Mouse (Mus musculus): Measurements from ENCODE around the gene Myo15b. TPM values are rescaled to one million over a fixed set of nuclear protein-coding genes. Genes with fewer than 3 reads are reported as not detected.

The Myo15b gene
- total and polyA plus RNA-seq, 3 experiments = 0.16 to 0.35 TPM; not detected in 1

DNA sequence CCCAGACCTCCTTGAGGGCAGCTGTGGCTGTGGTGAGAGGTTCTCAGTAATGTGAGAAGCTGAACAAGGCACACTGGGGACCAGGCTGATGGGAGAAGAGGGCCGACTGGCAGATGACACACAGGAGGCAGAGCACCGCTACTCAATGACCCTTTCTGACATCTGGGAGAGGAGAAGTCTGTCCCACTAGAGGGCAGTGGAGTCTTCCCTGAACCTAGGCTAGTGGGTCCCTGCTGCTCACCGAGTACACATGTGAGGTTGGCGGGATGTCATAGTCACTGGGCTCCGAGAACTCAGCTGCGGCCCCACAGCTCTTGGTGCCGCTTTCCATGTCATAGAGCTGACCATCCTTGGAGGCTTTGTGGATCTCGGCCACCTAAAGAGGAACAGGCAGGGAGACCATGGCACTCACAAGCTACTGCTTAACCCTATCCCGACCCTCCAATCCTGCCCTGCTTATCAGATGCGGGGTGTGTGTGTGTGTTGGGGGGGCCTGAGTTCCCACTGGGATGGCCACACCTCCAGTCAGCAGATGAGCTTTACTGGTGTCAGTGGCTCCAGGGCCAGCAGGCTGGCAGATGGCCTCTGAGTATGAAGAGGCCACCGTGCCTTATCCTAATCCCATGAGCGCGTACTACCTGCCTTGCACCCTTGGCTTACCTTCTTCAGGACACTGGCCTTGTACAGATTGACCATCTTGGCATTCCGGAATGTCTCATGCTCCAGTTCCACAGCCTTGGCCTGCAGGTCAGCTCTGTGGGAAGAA is 36.7 kb downstream of the Myo15b start:
- Histone ChIP-seq H3K9me3 (replicated peaks) (no peaks in the 10 kb centered on the region), H3K4me1 (ENCODE audit: insufficient read depth, low read depth, low read length) (peaks cover 29% of the 10 kb centered on the region), H3K27me3 (ENCODE audit: insufficient read depth, low read length) (peaks cover 2% of the 10 kb centered on the region; the same call in 1 of the 2 replicates), H3K4me3 (ENCODE audit: low read depth, low read length) (no peak overlapping the region), H3K36me3 (replicated peaks) (peaks cover 77% of the 10 kb centered on the region)
- TF ChIP-seq CTCF (IDR thresholded peaks at IDR 0.05; ENCODE audit: low read depth, low read length) (no peak), GATA2 (IDR thresholded peaks at IDR 0.05; ENCODE audit: borderline replicate concordance, low read depth, low read length) (no peak), TAL1 (conservative IDR thresholded peaks at IDR 0.05; ENCODE audit: low read depth, low read length) (no peak), GATA1 (IDR thresholded peaks at IDR 0.05; ENCODE audit: borderline replicate concordance, low read length) (no peak), POLR2AphosphoS5 (IDR thresholded peaks at IDR 0.05; ENCODE audit: insufficient replicate concordance, low read depth, low read length) (no peak)
- DNase-seq (ENCODE audit: low spot score) = no peak
- no peak for ATAC-seq (ENCODE audit: extremely low read depth, insufficient number of reproducible peaks, low FRiP score, poor library complexity, severe bottlenecking)

DNA sequence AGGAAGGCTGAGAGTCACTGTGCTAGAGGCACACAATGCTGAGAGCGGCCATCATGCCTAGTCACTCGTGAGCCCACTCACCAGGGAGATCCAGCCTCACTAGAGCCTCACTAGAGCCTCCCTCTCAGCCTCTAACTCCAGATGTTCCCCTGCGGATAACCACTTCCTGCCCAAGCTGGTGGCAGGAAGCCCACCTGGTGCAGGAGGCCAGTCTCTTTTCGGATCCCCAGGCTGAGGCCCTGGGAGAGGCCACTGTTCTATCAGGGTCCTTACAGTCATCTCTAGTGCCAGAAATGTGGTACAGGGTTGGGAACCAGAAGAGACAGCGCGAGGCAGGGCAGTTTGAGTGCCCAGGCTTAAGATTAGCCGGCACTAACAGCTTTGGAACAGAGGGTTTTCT is 40.2 kb downstream of the Myo15b start:
- Histone ChIP-seq H3K9me3 (replicated peaks) (no peaks in the 10 kb centered on the region), H3K4me1 (ENCODE audit: insufficient read depth, low read depth, low read length) (peaks cover 63% of the 10 kb centered on the region), H3K27me3 (ENCODE audit: insufficient read depth, low read length) (no peaks in the 10 kb centered on the region), H3K4me3 (ENCODE audit: low read depth, low read length) (peak overlapping the region; percentile 15; the same call in 1 of the 2 replicates), H3K36me3 (replicated peaks) (peaks cover 81% of the 10 kb centered on the region)
- DNase-seq (ENCODE audit: low spot score) (no peak), ATAC-seq (ENCODE audit: extremely low read depth, insufficient number of reproducible peaks, low FRiP score, poor library complexity, severe bottlenecking) (no peak)
- no peak for TF ChIP-seq GATA1 (IDR thresholded peaks at IDR 0.05; ENCODE audit: borderline replicate concordance, low read length)
- no peak for TF ChIP-seq CTCF (IDR thresholded peaks at IDR 0.05; ENCODE audit: low read depth, low read length)
- TF ChIP-seq GATA2 (IDR thresholded peaks at IDR 0.05; ENCODE audit: borderline replicate concordance, low read depth, low read length) = no peak
- no peak for TF ChIP-seq TAL1 (conservative IDR thresholded peaks at IDR 0.05; ENCODE audit: low read depth, low read length)
- no peak for TF ChIP-seq POLR2AphosphoS5 (IDR thresholded peaks at IDR 0.05; ENCODE audit: insufficient replicate concordance, low read depth, low read length)

DNA sequence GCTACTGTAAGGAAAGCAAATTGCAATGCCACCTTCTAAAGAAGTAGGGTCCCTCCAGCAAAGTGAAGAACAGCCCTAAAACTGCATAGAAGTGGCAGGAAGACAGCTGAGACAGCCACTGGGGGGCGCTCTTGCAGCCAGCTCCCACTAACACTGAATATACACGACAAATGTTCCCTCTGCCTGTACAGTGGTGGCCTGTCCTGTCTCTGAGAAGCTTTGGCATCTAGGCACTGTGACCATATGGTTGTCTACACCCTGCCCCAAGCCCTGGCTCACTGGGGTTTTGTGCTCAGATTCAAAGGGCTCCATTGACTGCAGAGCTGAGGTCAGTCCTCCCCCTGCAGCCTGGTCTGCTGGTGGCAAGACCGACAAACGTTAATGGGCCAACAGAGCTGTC is 40.7 kb downstream of the Myo15b start:
- peaks cover 67% of the 10 kb centered on the region for H3K4me1 ChIP-seq (ENCODE audit: insufficient read depth, low read depth, low read length)
- ATAC-seq (ENCODE audit: extremely low read depth, insufficient number of reproducible peaks, low FRiP score, poor library complexity, severe bottlenecking) = no peak
- no peaks in the 10 kb centered on the region for H3K27me3 ChIP-seq (ENCODE audit: insufficient read depth, low read length)
- no peak for TF ChIP-seq GATA2 (IDR thresholded peaks at IDR 0.05; ENCODE audit: borderline replicate concordance, low read depth, low read length)
- TF ChIP-seq CTCF (IDR thresholded peaks at IDR 0.05; ENCODE audit: low read depth, low read length) = peak; percentile 91
- H3K9me3 ChIP-seq (replicated peaks) = no peaks in the 10 kb centered on the region
- H3K36me3 ChIP-seq (replicated peaks) = peaks cover 81% of the 10 kb centered on the region
- DNase-seq (ENCODE audit: low spot score) = peak; percentile 56
- H3K4me3 ChIP-seq (ENCODE audit: low read depth, low read length) = peak overlapping the region; percentile 39; the same call in 1 of the 2 replicates

DNA sequence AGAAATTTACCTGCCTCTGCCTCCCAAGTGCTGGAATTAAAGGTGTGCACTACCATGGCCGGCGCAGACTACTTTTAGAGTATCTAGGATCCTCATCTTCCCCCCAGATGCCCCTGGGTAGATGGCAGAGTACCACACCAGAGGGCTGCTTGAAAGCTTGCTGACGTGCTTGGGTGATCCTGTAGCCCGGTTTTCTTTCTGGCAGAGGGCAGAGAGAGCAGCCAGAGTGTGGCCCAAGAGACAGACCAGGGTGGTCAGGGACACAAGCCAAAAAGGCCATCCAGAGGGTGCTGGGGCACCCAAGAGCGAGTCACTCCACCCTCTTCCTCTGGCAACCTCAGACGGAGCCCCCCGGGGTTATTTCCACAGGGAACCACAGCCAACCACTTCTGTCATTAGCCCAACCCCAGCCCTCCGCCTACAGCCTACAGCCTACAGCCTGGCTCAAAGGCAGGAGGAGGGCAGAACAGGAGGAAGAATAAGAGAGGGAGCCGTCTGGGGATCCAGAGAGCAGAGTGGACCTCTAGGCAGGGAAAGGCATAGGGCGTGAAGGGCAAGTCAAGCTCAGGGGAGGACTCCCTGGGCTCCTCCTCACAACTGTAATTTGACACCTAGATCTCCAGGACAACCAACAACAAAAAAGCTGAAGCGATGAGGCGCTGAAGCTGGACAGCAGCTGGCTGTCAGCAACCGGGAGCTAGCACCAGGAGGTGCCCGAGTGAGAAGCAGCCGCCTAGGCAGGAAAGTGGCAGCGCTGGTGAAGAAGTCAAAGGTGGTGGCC is 41.5 kb downstream of the Myo15b start, which contains the start of gene Smim5:
Gene Smim5 (plus strand): TSS at position 481 of the 781 bp plus-strand sequence.
- no peak for TF ChIP-seq POLR2AphosphoS5 (IDR thresholded peaks at IDR 0.05; ENCODE audit: insufficient replicate concordance, low read depth, low read length)
- no peak for TF ChIP-seq GATA1 (IDR thresholded peaks at IDR 0.05; ENCODE audit: borderline replicate concordance, low read length)
- no peak for TF ChIP-seq CTCF (IDR thresholded peaks at IDR 0.05; ENCODE audit: low read depth, low read length)
- TF ChIP-seq GATA2 (IDR thresholded peaks at IDR 0.05; ENCODE audit: borderline replicate concordance, low read depth, low read length) = no peak
- no peak for TF ChIP-seq TAL1 (conservative IDR thresholded peaks at IDR 0.05; ENCODE audit: low read depth, low read length)
- peaks cover 75% of the 10 kb centered on the region for H3K4me1 ChIP-seq (ENCODE audit: insufficient read depth, low read depth, low read length)
- H3K27me3 ChIP-seq (ENCODE audit: insufficient read depth, low read length) = no peaks in the 10 kb centered on the region
- peak within 1 kb of the TSS; percentile 76 for H3K4me3 ChIP-seq (ENCODE audit: low read depth, low read length)
- peaks cover 81% of the 10 kb centered on the region for H3K36me3 ChIP-seq (replicated peaks)
- no peak for DNase-seq (ENCODE audit: low spot score)
- peak; percentile 41 for ATAC-seq (ENCODE audit: extremely low read depth, insufficient number of reproducible peaks, low FRiP score, poor library complexity, severe bottlenecking)
- no peaks in the 10 kb centered on the region for H3K9me3 ChIP-seq (replicated peaks)

DNA sequence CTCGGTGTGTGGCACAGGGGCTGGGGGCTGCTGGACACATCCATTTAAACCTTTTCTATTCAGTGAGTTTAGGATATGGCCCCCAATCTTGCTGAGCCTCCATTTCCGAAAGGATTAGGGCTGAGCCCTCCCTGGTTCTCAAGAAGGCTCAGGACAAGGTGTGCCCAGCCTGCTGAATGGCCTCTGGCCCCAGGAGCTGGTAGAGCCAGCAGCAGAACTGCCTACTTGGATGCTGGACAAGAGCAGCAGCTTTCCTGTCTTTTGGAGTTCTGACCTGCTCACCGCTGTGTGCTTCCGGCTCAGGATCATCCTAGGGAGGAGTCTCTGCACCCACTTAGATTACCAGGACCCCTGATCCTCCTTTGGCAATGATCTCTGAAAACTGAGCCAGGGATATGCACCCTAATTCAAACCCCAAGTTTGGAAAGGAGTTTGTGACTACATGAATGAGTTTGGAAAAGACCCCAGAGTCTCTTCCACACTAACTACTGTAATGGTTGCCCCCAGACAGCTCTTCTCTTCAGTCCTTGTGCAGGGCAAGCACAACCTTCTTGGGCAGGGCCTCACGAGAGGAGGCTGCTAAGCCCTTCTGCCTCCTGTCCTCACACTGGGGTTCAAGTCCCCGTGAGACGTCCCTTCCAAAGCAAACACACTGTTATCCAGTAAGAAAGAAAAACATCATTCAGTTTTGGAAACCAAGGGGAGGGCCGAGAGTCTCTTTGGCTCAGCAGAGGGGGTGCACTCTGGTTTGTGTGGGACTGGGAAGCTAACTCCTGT is 42.5 kb downstream of the Myo15b start:
- no peak for ATAC-seq (ENCODE audit: extremely low read depth, insufficient number of reproducible peaks, low FRiP score, poor library complexity, severe bottlenecking)
- H3K4me3 ChIP-seq (ENCODE audit: low read depth, low read length) = peak overlapping the region; percentile 76
- peaks cover 78% of the 10 kb centered on the region for H3K4me1 ChIP-seq (ENCODE audit: insufficient read depth, low read depth, low read length)

More for the DNA sequence above, 42.5 kb downstream of the Myo15b start:
- Histone ChIP-seq H3K27me3 (ENCODE audit: insufficient read depth, low read length) (no peaks in the 10 kb centered on the region), H3K9me3 (replicated peaks) (no peaks in the 10 kb centered on the region), H3K36me3 (replicated peaks) (peaks cover 81% of the 10 kb centered on the region)
- no peak for TF ChIP-seq TAL1 (conservative IDR thresholded peaks at IDR 0.05; ENCODE audit: low read depth, low read length)
- TF ChIP-seq POLR2AphosphoS5 (IDR thresholded peaks at IDR 0.05; ENCODE audit: insufficient replicate concordance, low read depth, low read length) = no peak
- TF ChIP-seq GATA1 (IDR thresholded peaks at IDR 0.05; ENCODE audit: borderline replicate concordance, low read length) = no peak
- no peak for TF ChIP-seq CTCF (IDR thresholded peaks at IDR 0.05; ENCODE audit: low read depth, low read length)
- TF ChIP-seq GATA2 (IDR thresholded peaks at IDR 0.05; ENCODE audit: borderline replicate concordance, low read depth, low read length) = no peak
- no peak for DNase-seq (ENCODE audit: low spot score)

Data from G1E (cell line).